Mouse (Mus musculus): ENCODE measurements around the gene Xpot. TPM values are rescaled to one million over a fixed set of nuclear protein-coding genes. Genes with fewer than 3 reads are reported as not detected.

Gene Xpot
- polyA plus RNA-seq, 2 experiments = 58.8 to 103 TPM

- WGBS = 74% methylated on average over 4 of the region's 4 CpGs
- no peaks in the 10 kb centered on the region for H3K9me3 ChIP-seq (ENCODE audit: control insufficient read depth, low read length)
- ATAC-seq (ENCODE audit: low FRiP score, low read depth) (no peak), DNase-seq (ENCODE audit: low spot score) (no peak)
- no peak overlapping the region for H3K4me3 ChIP-seq (replicated peaks; ENCODE audit: low read length)
- no peak overlapping the region for H3K27ac ChIP-seq (replicated peaks; ENCODE audit: low read depth, low read length)
- H3K36me3 ChIP-seq (ENCODE audit: control insufficient read depth, insufficient read depth, low read length) = no peaks in the 10 kb centered on the region
- H3K4me2 ChIP-seq (replicated peaks; ENCODE audit: low read depth, low read length, severe bottlenecking) = no peak overlapping the region
- no peaks in the 10 kb centered on the region for H3K4me1 ChIP-seq (ENCODE audit: control insufficient read depth, insufficient read depth, low read length)
- no peaks in the 10 kb centered on the region for H3K27me3 ChIP-seq (ENCODE audit: control insufficient read depth, insufficient read depth, low read length)
- H3K9ac ChIP-seq (ENCODE audit: low read depth, low read length, severe bottlenecking) = no peak overlapping the region
- no peak for TF ChIP-seq POLR2A (IDR thresholded peaks at IDR 0.05; ENCODE audit: borderline replicate concordance, extremely low read depth, insufficient read depth, insufficient read length)
These were observed 29.8 kb upstream of the Xpot start for GRCm38 (mm10) chr10:121655907-121656306.

- no peaks in the 10 kb centered on the region for H3K36me3 ChIP-seq (ENCODE audit: control insufficient read depth, insufficient read depth, low read length)
- no peak for TF ChIP-seq POLR2A (IDR thresholded peaks at IDR 0.05; ENCODE audit: borderline replicate concordance, extremely low read depth, insufficient read depth, insufficient read length)
These were observed 26.9 kb upstream of the Xpot start for GRCm38 (mm10) chr10:121653079-121653478.

GRCm38 (mm10) chr10:121646294-121646693 is 20.2 kb upstream of the Xpot start:
- ATAC-seq (ENCODE audit: low FRiP score, low read depth) (no peak), DNase-seq (ENCODE audit: low spot score) (no peak)
- 70% methylated on average over 6 of the region's 6 CpGs for WGBS
- Histone ChIP-seq H3K9me3 (ENCODE audit: control insufficient read depth, low read length) (no peaks in the 10 kb centered on the region), H3K9ac (ENCODE audit: low read depth, low read length, severe bottlenecking) (no peak overlapping the region), H3K4me1 (ENCODE audit: control insufficient read depth, insufficient read depth, low read length) (peaks cover 12% of the 10 kb centered on the region), H3K4me3 (replicated peaks; ENCODE audit: low read length) (no peak overlapping the region), H3K27me3 (ENCODE audit: control insufficient read depth, insufficient read depth, low read length) (peaks cover 13% of the 10 kb centered on the region), H3K36me3 (ENCODE audit: control insufficient read depth, insufficient read depth, low read length) (no peaks in the 10 kb centered on the region), H3K4me2 (replicated peaks; ENCODE audit: low read depth, low read length, severe bottlenecking) (no peak overlapping the region), H3K27ac (replicated peaks; ENCODE audit: low read depth, low read length) (no peak overlapping the region)
- no peak for TF ChIP-seq POLR2A (IDR thresholded peaks at IDR 0.05; ENCODE audit: borderline replicate concordance, extremely low read depth, insufficient read depth, insufficient read length)

More at GRCm38 (mm10) chr10:121653079-121653478, 26.9 kb upstream of the Xpot start:
- DNase-seq (ENCODE audit: low spot score) (no peak), ATAC-seq (ENCODE audit: low FRiP score, low read depth) (no peak)
- Histone ChIP-seq H3K27ac (replicated peaks; ENCODE audit: low read depth, low read length) (no peak overlapping the region), H3K4me1 (ENCODE audit: control insufficient read depth, insufficient read depth, low read length) (no peaks in the 10 kb centered on the region), H3K9me3 (ENCODE audit: control insufficient read depth, low read length) (no peaks in the 10 kb centered on the region), H3K4me2 (replicated peaks; ENCODE audit: low read depth, low read length, severe bottlenecking) (no peak overlapping the region), H3K27me3 (ENCODE audit: control insufficient read depth, insufficient read depth, low read length) (no peaks in the 10 kb centered on the region), H3K9ac (ENCODE audit: low read depth, low read length, severe bottlenecking) (no peak overlapping the region), H3K4me3 (replicated peaks; ENCODE audit: low read length) (no peak overlapping the region)
- WGBS = 84% methylated on average over 1 of the region's 1 CpGs

DNA sequence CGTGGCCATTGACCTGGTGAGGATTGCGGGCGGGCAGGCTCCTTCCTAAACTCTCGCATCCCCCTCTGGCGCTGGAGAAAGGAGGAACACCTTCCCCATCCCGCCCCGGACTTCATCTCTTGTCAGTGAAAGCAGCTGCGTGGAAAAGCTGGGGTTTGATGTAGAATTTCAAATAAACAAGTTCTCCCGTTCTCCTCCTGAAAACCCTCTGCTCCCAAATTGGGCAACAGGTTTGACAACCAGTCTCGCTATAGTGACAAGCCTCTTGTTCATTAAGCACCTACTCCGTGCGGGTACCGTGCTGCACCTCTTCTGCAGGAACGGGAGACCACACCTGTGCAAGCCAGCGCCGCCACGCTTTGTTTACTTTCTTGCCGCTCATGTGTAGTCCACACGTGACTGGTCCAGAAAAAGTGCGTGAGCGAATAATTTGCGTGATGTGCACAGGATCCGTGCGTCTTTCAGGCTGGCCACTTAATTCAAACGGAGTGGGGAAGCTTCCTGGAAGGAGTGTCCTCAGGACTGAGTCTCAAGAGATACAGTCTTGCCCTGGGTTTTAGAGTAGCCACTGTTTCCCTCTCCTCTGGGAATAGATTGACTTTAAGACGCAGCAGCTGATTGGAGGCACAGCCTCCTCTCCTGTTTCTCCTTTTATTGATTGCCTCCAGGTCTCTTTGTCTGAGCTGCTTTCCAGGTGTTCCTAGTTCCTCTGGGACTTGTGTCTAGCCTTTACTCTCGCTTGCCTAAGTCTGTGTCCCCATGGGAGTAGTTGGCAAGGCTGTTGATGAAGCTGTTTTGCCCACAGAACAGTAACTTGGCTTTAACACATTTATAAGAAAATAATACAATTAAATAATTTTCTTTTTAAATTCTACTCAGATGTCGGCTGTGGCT is 16.2 kb upstream of the Xpot start:
- TF ChIP-seq POLR2A (IDR thresholded peaks at IDR 0.05; ENCODE audit: borderline replicate concordance, extremely low read depth, insufficient read depth, insufficient read length) = no peak
- Histone ChIP-seq H3K4me1 (ENCODE audit: control insufficient read depth, insufficient read depth, low read length) (peaks cover 14% of the 10 kb centered on the region), H3K36me3 (ENCODE audit: control insufficient read depth, insufficient read depth, low read length) (no peaks in the 10 kb centered on the region), H3K4me2 (replicated peaks; ENCODE audit: low read depth, low read length, severe bottlenecking) (peak overlapping the region; percentile 99), H3K4me3 (replicated peaks; ENCODE audit: low read length) (peak overlapping the region; percentile 57), H3K9ac (ENCODE audit: low read depth, low read length, severe bottlenecking) (peak overlapping the region; percentile 60), H3K9me3 (ENCODE audit: control insufficient read depth, low read length) (no peaks in the 10 kb centered on the region), H3K27me3 (ENCODE audit: control insufficient read depth, insufficient read depth, low read length) (peaks cover 13% of the 10 kb centered on the region), H3K27ac (replicated peaks; ENCODE audit: low read depth, low read length) (no peak overlapping the region)
- ATAC-seq (ENCODE audit: low FRiP score, low read depth) = no peak
- WGBS = 3% methylated on average over 25 of the region's 28 CpGs
- no peak for DNase-seq (ENCODE audit: low spot score)

- peak; percentile 51 for ATAC-seq (ENCODE audit: low FRiP score, low read depth)
- TF ChIP-seq POLR2A (IDR thresholded peaks at IDR 0.05; ENCODE audit: borderline replicate concordance, extremely low read depth, insufficient read depth, insufficient read length) = no peak
- Histone ChIP-seq H3K4me2 (replicated peaks; ENCODE audit: low read depth, low read length, severe bottlenecking) (peak within 1 kb of the TSS; percentile 99), H3K27ac (replicated peaks; ENCODE audit: low read depth, low read length) (no peak within 1 kb of the TSS), H3K9me3 (ENCODE audit: control insufficient read depth, low read length) (no peaks in the 10 kb centered on the region), H3K27me3 (ENCODE audit: control insufficient read depth, insufficient read depth, low read length) (peaks cover 13% of the 10 kb centered on the region), H3K4me3 (replicated peaks; ENCODE audit: low read length) (peak within 1 kb of the TSS; percentile 57), H3K36me3 (ENCODE audit: control insufficient read depth, insufficient read depth, low read length) (no peaks in the 10 kb centered on the region), H3K4me1 (ENCODE audit: control insufficient read depth, insufficient read depth, low read length) (peaks cover 14% of the 10 kb centered on the region), H3K9ac (ENCODE audit: low read depth, low read length, severe bottlenecking) (peak within 1 kb of the TSS; percentile 60)
- WGBS = 1% methylated on average over 57 of the region's 69 CpGs
- peak; percentile 37 for DNase-seq (ENCODE audit: low spot score)
These were observed 15.3 kb upstream of the Xpot start, which contains the start of gene D930020B18Rik for GRCm38 (mm10) chr10:121641272-121642053. D930020B18Rik (plus strand) TSS chr10:121641588.

All from limb, embryonic 14.5 days (tissue).